Mouse (Mus musculus) heart, embryonic 10.5 days (tissue): ENCODE measurements around the gene Map2k6. TPM values are rescaled to one million over a fixed set of nuclear protein-coding genes. Genes with fewer than 3 reads are reported as not detected.

Source experiments
- DNase-seq: peaks from one replicate; pipeline ENCODE4 v3.0.0-alpha.2; 2017; ENCODE audit warnings: low spot score
- H3K27ac ChIP-seq: fragments of 300-500 bp; sonication (generic); 2 replicates; pipeline ENCODE4 v1.5.1; 2016; ENCODE audit warnings: mild to moderate bottlenecking
- H3K27me3 ChIP-seq: fragments of 300-500 bp; sonication (generic); 2 replicates; pipeline ENCODE4 v1.6.1; 2016; ENCODE audit warnings: mild to moderate bottlenecking; ENCODE audit not compliant: poor library complexity, insufficient read depth, severe bottlenecking
- H3K36me3 ChIP-seq: fragments of 300-500 bp; sonication (generic); 2 replicates; pipeline ENCODE4 v1.6.1; 2016; ENCODE audit warnings: mild to moderate bottlenecking, moderate library complexity
- H3K4me1 ChIP-seq: fragments of 300-500 bp; sonication (generic); 2 replicates; pipeline ENCODE4 v1.6.1; 2016; ENCODE audit warnings: mild to moderate bottlenecking
- H3K4me3 ChIP-seq: fragments of 300-500 bp; sonication (generic); 2 replicates; pipeline ENCODE4 v1.5.1; 2016; ENCODE audit warnings: mild to moderate bottlenecking, moderate library complexity
- H3K9me3 ChIP-seq: fragments of 300-500 bp; sonication (generic); 2 replicates; pipeline ENCODE4 v1.6.1; 2016; ENCODE audit warnings: mild to moderate bottlenecking, moderate library complexity
- WGBS: fragments of 180-500 bp; shearing (Covaris S2); methylation state at CpG from one replicate; pipeline ENCODE4 v1.1.7; 2016; 5-methylcytosine and 5-hydroxymethylcytosine counted together
- polyA plus RNA-seq: library from polyadenylated mRNA; unstranded; fragments of >200 nt; fragmentation: Nextera tagmentation; extraction: Ambion mirVana; gene quantifications from 2 replicates; pipeline ENCODE4 v1.2.1, GENCODE M21; 2016

Gene Map2k6
- polyA plus RNA-seq, 1 experiment from 2014 or later, result 22.5 TPM

DNA sequence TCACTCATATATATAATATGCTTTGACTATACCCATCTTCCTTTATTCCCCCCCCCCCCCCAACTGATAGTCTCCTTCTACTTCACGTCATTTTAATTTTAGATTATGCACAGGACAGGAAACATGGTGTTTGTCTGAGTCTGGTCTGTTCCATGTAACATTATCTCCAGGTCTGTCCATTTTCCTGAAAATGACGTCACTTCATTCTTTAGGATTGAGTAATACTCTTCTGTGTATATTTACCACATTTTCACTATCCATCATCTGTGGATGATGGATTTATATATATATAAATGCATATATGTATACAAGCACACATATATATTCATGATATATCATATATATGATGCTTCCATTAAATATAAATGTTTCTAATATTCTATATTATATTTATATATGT lies 70.1 kb downstream of the Map2k6 start:
- no peaks in the 10 kb centered on the region for H3K27me3 ChIP-seq
- no peak for DNase-seq
- H3K4me1 ChIP-seq, result 0 out of 2 replicates have a peak, but pooled peaks cover 4% of the 10 kb centered on the region
- 59% methylated on average over 2 of the region's 2 CpGs for WGBS
- no peak overlapping the region for H3K4me3 ChIP-seq
- no peaks in the 10 kb centered on the region for H3K9me3 ChIP-seq
- no peak overlapping the region for H3K27ac ChIP-seq
- H3K36me3 ChIP-seq, result no peaks in the 10 kb centered on the region

GRCm38 (mm10) chr11:110470561-110471273 lies 71.8 kb downstream of the Map2k6 start:
- no peak for DNase-seq
- Histone ChIP-seq H3K4me3 (no peak overlapping the region), H3K9me3 (no peaks in the 10 kb centered on the region), H3K27me3 (no peaks in the 10 kb centered on the region), H3K4me1 (no peaks in the 10 kb centered on the region), H3K36me3 (no peaks in the 10 kb centered on the region), H3K27ac (no peak overlapping the region)
- 78% methylated on average over 8 of the region's 8 CpGs for WGBS

GRCm38 (mm10) chr11:110471362-110471761 lies 72.4 kb downstream of the Map2k6 start:
- no peaks in the 10 kb centered on the region for H3K27me3 ChIP-seq
- 81% methylated on average over 2 of the region's 2 CpGs for WGBS
- H3K4me3 ChIP-seq, result no peak overlapping the region
- H3K4me1 ChIP-seq, result no peaks in the 10 kb centered on the region
- DNase-seq, result no peak
- no peaks in the 10 kb centered on the region for H3K9me3 ChIP-seq
- no peaks in the 10 kb centered on the region for H3K36me3 ChIP-seq
- no peak overlapping the region for H3K27ac ChIP-seq

- Histone ChIP-seq H3K36me3 (no peaks in the 10 kb centered on the region), H3K27ac (no peak overlapping the region), H3K9me3 (no peaks in the 10 kb centered on the region), H3K4me3 (no peak overlapping the region), H3K27me3 (no peaks in the 10 kb centered on the region; the same call in 1 of the 2 replicates), H3K4me1 (peaks cover 7% of the 10 kb centered on the region)
- DNase-seq, result no peak
- WGBS, result 76% methylated on average over 5 of the region's 5 CpGs
These were observed 73.2 kb downstream of the Map2k6 start for GRCm38 (mm10) chr11:110472078-110472477.

DNA sequence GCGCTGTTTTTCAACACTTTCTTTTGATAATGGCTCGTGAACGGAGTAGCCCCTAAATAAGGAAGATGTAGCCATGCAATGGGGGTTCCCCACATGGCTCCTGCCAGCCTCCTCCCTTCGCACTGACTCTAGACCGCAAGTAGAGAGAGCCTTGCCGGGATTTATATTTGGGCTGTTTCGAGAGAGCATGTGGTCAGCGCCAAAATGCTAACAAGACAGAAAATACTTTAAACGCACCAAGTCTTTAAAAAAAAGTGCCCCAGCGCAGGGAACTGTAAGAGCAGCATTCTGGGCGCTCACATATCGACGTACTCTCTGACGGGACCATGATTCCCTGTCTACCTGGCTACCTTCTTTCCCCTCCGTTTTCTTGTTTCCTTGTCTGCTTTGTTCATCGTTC lies 74.6 kb downstream of the Map2k6 start:
- Histone ChIP-seq H3K36me3 (no peaks in the 10 kb centered on the region), H3K9me3 (no peaks in the 10 kb centered on the region), H3K4me3 (no peak overlapping the region), H3K27ac (no peak overlapping the region), H3K4me1 (peaks cover 20% of the 10 kb centered on the region), H3K27me3 (peaks cover 10% of the 10 kb centered on the region; the same call in 1 of the 2 replicates)
- DNase-seq, result no peak
- WGBS, result 86% methylated on average over 16 of the region's 16 CpGs

- H3K27ac ChIP-seq, result no peak overlapping the region
- peaks cover 36% of the 10 kb centered on the region for H3K4me1 ChIP-seq
- DNase-seq, result no peak
- 46% methylated on average over 5 of the region's 5 CpGs for WGBS
- no peaks in the 10 kb centered on the region for H3K36me3 ChIP-seq
- H3K27me3 ChIP-seq, result peaks cover 10% of the 10 kb centered on the region; the same call in 1 of the 2 replicates
- H3K9me3 ChIP-seq, result no peaks in the 10 kb centered on the region
- no peak overlapping the region for H3K4me3 ChIP-seq
These were observed 77.6 kb downstream of the Map2k6 start for GRCm38 (mm10) chr11:110476361-110477151.

GRCm38 (mm10) chr11:110477961-110478869 lies 79.3 kb downstream of the Map2k6 start:
- 62% methylated on average over 18 of the region's 18 CpGs for WGBS
- no peaks in the 10 kb centered on the region for H3K36me3 ChIP-seq
- no peak overlapping the region for H3K27ac ChIP-seq
- no peak for DNase-seq
- peaks cover 10% of the 10 kb centered on the region; the same call in 1 of the 2 replicates for H3K27me3 ChIP-seq
- H3K4me3 ChIP-seq, result peak overlapping the region; percentile 42; the same call in 1 of the 2 replicates
- no peaks in the 10 kb centered on the region for H3K9me3 ChIP-seq
- peaks cover 36% of the 10 kb centered on the region for H3K4me1 ChIP-seq

DNA sequence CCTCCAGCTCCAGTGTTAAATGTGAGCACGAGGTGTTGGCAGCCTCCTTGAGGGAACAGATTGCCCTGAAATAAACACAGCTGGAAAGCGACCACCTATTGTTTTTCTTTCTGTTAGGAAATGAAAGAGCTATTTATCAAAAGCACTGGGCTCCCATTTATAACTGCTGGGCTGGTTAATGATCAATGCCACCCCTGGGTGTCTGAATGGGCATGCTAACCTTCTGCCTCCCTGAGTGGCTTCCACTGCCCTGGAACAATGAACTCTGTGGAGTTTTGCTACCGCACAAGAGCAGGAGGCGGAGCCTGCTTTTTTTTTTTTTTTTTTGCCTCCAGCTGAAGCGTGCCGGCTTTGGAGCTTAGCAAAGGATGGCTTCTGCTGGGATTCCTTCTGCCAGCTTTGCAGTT lies 80.1 kb downstream of the Map2k6 start:
- Histone ChIP-seq H3K36me3 (no peaks in the 10 kb centered on the region), H3K27me3 (peaks cover 10% of the 10 kb centered on the region; the same call in 1 of the 2 replicates), H3K4me1 (peaks cover 36% of the 10 kb centered on the region), H3K27ac (peak overlapping the region; percentile 56; the same call in 1 of the 2 replicates), H3K9me3 (no peaks in the 10 kb centered on the region), H3K4me3 (peak overlapping the region; percentile 42; the same call in 1 of the 2 replicates)
- 3% methylated on average over 6 of the region's 6 CpGs for WGBS
- DNase-seq, result no peak

DNA sequence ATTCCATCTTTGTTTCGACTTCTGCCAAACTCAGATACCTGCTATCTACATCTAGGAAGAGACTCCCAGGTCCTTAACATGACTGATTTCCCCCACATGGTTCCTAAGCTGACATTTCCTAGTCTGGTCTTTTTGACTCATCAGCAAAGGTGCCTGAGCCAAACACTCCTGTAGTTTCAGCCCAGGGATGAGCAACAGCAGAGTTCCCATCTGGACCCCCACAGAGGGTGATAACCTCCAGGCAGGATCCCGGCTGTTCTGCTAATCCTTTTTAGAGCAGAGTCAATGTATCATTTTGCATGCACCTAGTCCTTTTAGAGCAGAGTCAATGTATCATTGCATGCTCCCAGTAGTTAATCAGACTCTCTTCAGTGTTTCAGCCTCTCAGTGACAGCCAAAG lies 82.5 kb downstream of the Map2k6 start:
- Histone ChIP-seq H3K4me1 (peaks cover 36% of the 10 kb centered on the region), H3K4me3 (no peak overlapping the region), H3K27ac (no peak overlapping the region), H3K27me3 (peaks cover 10% of the 10 kb centered on the region; the same call in 1 of the 2 replicates), H3K9me3 (no peaks in the 10 kb centered on the region), H3K36me3 (no peaks in the 10 kb centered on the region)
- DNase-seq, result no peak
- WGBS, result 36% methylated on average over 2 of the region's 2 CpGs

- WGBS, result 82% methylated on average over 8 of the region's 8 CpGs
- Histone ChIP-seq H3K4me1 (peaks cover 28% of the 10 kb centered on the region), H3K27me3 (peaks cover 10% of the 10 kb centered on the region; the same call in 1 of the 2 replicates), H3K4me3 (no peak overlapping the region), H3K27ac (no peak overlapping the region), H3K36me3 (peaks cover 2% of the 10 kb centered on the region; the same call in 1 of the 2 replicates), H3K9me3 (no peaks in the 10 kb centered on the region)
- no peak for DNase-seq
These were observed 83.3 kb downstream of the Map2k6 start for GRCm38 (mm10) chr11:110482176-110482575.

GRCm38 (mm10) chr11:110482649-110483048 lies 83.7 kb downstream of the Map2k6 start:
- peaks cover 24% of the 10 kb centered on the region for H3K4me1 ChIP-seq
- 85% methylated on average over 4 of the region's 4 CpGs for WGBS
- peak; percentile 20 for DNase-seq
- peaks cover 3% of the 10 kb centered on the region; the same call in 1 of the 2 replicates for H3K36me3 ChIP-seq
- no peak overlapping the region for H3K4me3 ChIP-seq
- H3K27me3 ChIP-seq, result peaks cover 5% of the 10 kb centered on the region; the same call in 1 of the 2 replicates
- H3K27ac ChIP-seq, result no peak overlapping the region
- H3K9me3 ChIP-seq, result no peaks in the 10 kb centered on the region

- Histone ChIP-seq H3K27me3 (no peaks in the 10 kb centered on the region; the same call in 1 of the 2 replicates), H3K4me1 (peaks cover 19% of the 10 kb centered on the region), H3K27ac (no peak overlapping the region), H3K4me3 (no peak overlapping the region), H3K9me3 (no peaks in the 10 kb centered on the region), H3K36me3 (peaks cover 3% of the 10 kb centered on the region; the same call in 1 of the 2 replicates)
- no peak for DNase-seq
- WGBS, result 23% methylated on average over 6 of the region's 6 CpGs
These were observed 84.2 kb downstream of the Map2k6 start for GRCm38 (mm10) chr11:110483165-110483564.
